Mouse (Mus musculus) small intestine, adult 2 months (tissue): ENCODE measurements around the gene Snd1.

Source experiments
- CTCF ChIP-seq: fragments of 200-500 bp; IDR thresholded peaks from 2 replicates; pipeline ENCODE4 v1.5.1; 2012; ENCODE audit warnings: low read depth, mild to moderate bottlenecking, control low read depth, inconsistent platforms, low read length, moderate library complexity, mixed read lengths; ENCODE audit not compliant: insufficient replicate concordance, insufficient read length; ENCODE audit errors: extremely low read depth
- POLR2A ChIP-seq: fragments of 200-500 bp; IDR thresholded peaks from 2 replicates; pipeline ENCODE4 v1.6.1; 2012; ENCODE audit warnings: low read depth, mild to moderate bottlenecking, control low read depth, inconsistent platforms, low read length, moderate library complexity

DNA sequence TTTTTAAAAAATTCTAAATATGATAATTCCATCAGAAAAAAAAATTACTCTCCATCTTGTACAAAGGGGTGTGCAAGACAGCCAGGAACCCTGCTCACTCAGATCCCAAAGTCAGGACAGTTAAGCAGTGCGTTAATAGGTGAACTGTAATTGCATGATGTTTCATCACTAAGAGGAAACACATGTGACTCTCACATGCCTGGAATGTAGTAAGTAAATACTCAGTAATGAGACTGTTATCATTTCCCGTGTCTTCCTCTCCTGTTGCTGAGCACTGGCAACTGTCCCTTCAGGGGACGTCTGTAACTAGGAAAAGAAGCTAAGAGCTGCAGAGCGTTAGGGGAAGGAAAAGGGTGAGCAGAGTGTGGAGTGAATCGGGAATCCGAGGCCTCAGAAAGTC lies 229.7 kb downstream of the Snd1 start:
- TF ChIP-seq CTCF (no peak), POLR2A (no peak)
